Mouse (Mus musculus) regulatory T cell (primary cell): ENCODE data around the gene Olfr761.
"Not testable (repeated sequence)": the region's sequence is repeated elsewhere in the genome, so short reads cannot be mapped to it uniquely, and the experiment has no call there.

Experiments used
- in situ Hi-C: fragments of 300-600 bp; cut with MboI, MseI; formaldehyde crosslinking; loops from one replicate; pipeline ENCODE4 v1.15.1; 2025; ENCODE audit warnings: high pct_unique_total_duplicates

The Olfr761 gene

GRCm38 (mm10) chr17:37952979-37953378, at the start of gene Olfr761:
Olfr761 (minus strand) TSS chr17:37953079.
- in situ Hi-C loops = no loop called here

GRCm38 (mm10) chr17:37995635-37996307, 42.9 kb upstream of the Olfr761 start:
- in situ Hi-C loops = no loop called here

- in situ Hi-C loops = no loop called here
Measured at GRCm38 (mm10) chr17:37990453-37990961, 37.6 kb upstream of the Olfr761 start.

GRCm38 (mm10) chr17:37973591-37973990, 20.7 kb upstream of the Olfr761 start:
- in situ Hi-C loops = no loop called here

- in situ Hi-C loops = no loop called here
Measured at GRCm38 (mm10) chr17:37920248-37920647, 32.6 kb downstream of the Olfr761 start, which contains the start of gene Olfr128. Olfr128 (plus strand) TSS chr17:37920548.

GRCm38 (mm10) chr17:37906821-37907220, 46.1 kb downstream of the Olfr761 start:
- in situ Hi-C loops = not testable (repeated sequence)
